Mouse (Mus musculus): ENCODE measurements at regions not wholly inside any gene's neighbourhood (a gene's known extent, or its start where the extent isn't known, plus 50 kb on each side); places are given as distances from the start of the nearest gene placed in this dataset.

GRCm38 (mm10) chr10:91889864-91890263 lies 708.7 kb upstream of the Tmpo start:
- TF ChIP-seq CTCF (IDR thresholded peaks at IDR 0.05; ENCODE audit: extremely low read depth, insufficient read length, insufficient replicate concordance, low read depth, low read length) (no peak), POLR2A (IDR thresholded peaks at IDR 0.05; ENCODE audit: low read depth, low read length) (no peak)
